Mouse (Mus musculus): ENCODE data around the gene Serpinb12. TPM values are rescaled to one million over a fixed set of nuclear protein-coding genes. Genes with fewer than 3 reads are reported as not detected.

Serpinb12 gene
- polyA plus RNA-seq (2015; fragmentation: Nextera tagmentation; extraction: Ambion mirVana) = 0.14 and 12.3 TPM in 2 replicates

DNA sequence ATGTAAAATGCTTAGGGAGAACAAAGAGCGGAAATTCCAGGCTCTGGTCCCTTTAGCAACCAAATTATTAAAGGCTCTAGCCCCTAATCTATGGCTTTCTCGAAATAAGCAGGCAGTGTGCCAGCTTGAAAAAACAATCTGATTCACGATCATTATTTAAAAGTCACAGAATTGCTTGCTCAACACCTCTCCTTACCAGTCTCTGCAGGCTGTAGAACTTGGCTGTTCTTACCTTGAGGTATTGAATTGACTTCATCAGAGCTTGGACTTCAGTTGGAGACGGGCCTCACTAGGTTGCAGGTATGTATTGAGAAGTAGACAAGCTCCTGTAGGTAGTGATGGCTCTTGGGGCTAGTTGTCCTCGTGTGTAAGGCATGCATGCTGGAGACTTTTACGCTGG, at the start of gene Serpinb12:
Serpinb12 (plus strand) TSS at position 185 of the 400 bp plus-strand sequence.

DNA sequence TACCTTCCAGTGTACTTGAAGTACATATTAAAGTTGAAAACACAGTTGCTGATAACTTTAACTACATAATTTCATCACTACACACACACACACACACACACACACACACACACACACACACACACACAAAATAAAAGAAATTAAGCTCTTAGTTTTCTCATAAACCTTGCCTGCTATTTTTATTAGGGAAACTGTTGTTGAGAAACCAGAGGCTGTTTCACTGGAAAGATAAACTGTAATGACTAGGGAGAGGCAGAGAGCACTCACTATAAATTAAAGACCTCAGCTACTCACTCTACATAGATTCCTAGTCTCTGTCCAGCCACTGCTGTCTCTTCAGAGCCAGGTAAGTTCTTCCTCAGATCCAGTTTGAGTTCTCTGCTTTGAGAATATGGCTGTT, 46.4 kb downstream of the Serpinb12 start, which contains the start of gene Serpinb13:
Serpinb13 (plus strand) TSS at position 301 of the 400 bp plus-strand sequence.

Other genes starting within 250 kb of the Serpinb12 start
- gene Bcl2, start 220.2 kb upstream of the Serpinb12 start, polyA plus RNA-seq (2015; fragmentation: Nextera tagmentation; extraction: Ambion mirVana) = 5.5 and 6.0 TPM in 2 replicates
- 6.3 and 6.4 TPM in 2 replicates for gene Kdsr, start 174.7 kb upstream of the Serpinb12 start, polyA plus RNA-seq (2015; fragmentation: Nextera tagmentation; extraction: Ambion mirVana)
- 26.4 and 27.8 TPM in 2 replicates for gene Vps4b, start 137.7 kb upstream of the Serpinb12 start, polyA plus RNA-seq (2015; fragmentation: Nextera tagmentation; extraction: Ambion mirVana)
- 10.0 TPM in 1 of 2 replicates, not detected in the other for gene Serpinb5, start 73.3 kb upstream of the Serpinb12 start, polyA plus RNA-seq (2015; fragmentation: Nextera tagmentation; extraction: Ambion mirVana)
- gene Serpinb13, start 46.5 kb downstream of the Serpinb12 start, polyA plus RNA-seq (2015; fragmentation: Nextera tagmentation; extraction: Ambion mirVana) = not detected in 2 replicates
- 6.2 TPM in 1 of 2 replicates, not detected in the other for gene Serpinb3a, start 117.9 kb downstream of the Serpinb12 start, polyA plus RNA-seq (2015; fragmentation: Nextera tagmentation; extraction: Ambion mirVana)
- gene Serpinb3d, start 149.1 kb downstream of the Serpinb12 start, polyA plus RNA-seq (2015; fragmentation: Nextera tagmentation; extraction: Ambion mirVana) = 0.49 TPM in 1 of 2 replicates, not detected in the other